Mouse (Mus musculus): ENCODE measurements around the gene Mpnd. TPM values are rescaled to one million over a fixed set of nuclear protein-coding genes. Genes with fewer than 3 reads are reported as not detected.

Gene Mpnd
- polyA plus RNA-seq, 1 experiment from 2014 or later = 68.3 TPM

- H3K4me2 ChIP-seq = peak overlapping the region; percentile 1; the same call in 1 of the 2 replicates
- H3K9ac ChIP-seq (ENCODE audit: low read depth, low read length) = no peak overlapping the region
- WGBS (ENCODE audit: insufficient replicate concordance) = 38% methylated on average over 14 of the region's 14 CpGs
- H3K9me3 ChIP-seq (replicated peaks; ENCODE audit: control insufficient read depth, low read length) = no peaks in the 10 kb centered on the region
- H3K36me3 ChIP-seq (ENCODE audit: control insufficient read depth, insufficient read depth, low read length) = no peaks in the 10 kb centered on the region; the same call in 1 of the 2 replicates
- peaks cover 11% of the 10 kb centered on the region; the same call in 1 of the 2 replicates for H3K27me3 ChIP-seq (ENCODE audit: control insufficient read depth, insufficient read depth, low read length)
- H3K27ac ChIP-seq (ENCODE audit: low read depth, low read length) = no peak overlapping the region
- peaks cover 27% of the 10 kb centered on the region for H3K4me1 ChIP-seq (ENCODE audit: control insufficient read depth, insufficient read depth, low read length)
- ATAC-seq (replicated peaks; ENCODE audit: insufficient number of reproducible peaks, low FRiP score, low TSS enrichment) = no peak
- peak overlapping the region; percentile 49; the same call in 1 of the 2 replicates for H3K4me3 ChIP-seq (ENCODE audit: low read depth, low read length)
These were observed 36.0 kb upstream of the Mpnd start for GRCm38 (mm10) chr17:55969560-55969959.

- no peak within 1 kb of the TSS for H3K27ac ChIP-seq (ENCODE audit: low read depth, low read length)
- H3K27me3 ChIP-seq (ENCODE audit: control insufficient read depth, insufficient read depth, low read length) = peaks cover 11% of the 10 kb centered on the region; the same call in 1 of the 2 replicates
- 9% methylated on average over 55 of the region's 55 CpGs for WGBS (ENCODE audit: insufficient replicate concordance)
- peak within 1 kb of the TSS; percentile 82 for H3K4me2 ChIP-seq
- H3K9ac ChIP-seq (ENCODE audit: low read depth, low read length) = peak within 1 kb of the TSS; percentile 66
- peak within 1 kb of the TSS; percentile 49 for H3K4me3 ChIP-seq (ENCODE audit: low read depth, low read length)
- H3K4me1 ChIP-seq (ENCODE audit: control insufficient read depth, insufficient read depth, low read length) = peaks cover 27% of the 10 kb centered on the region
- H3K36me3 ChIP-seq (ENCODE audit: control insufficient read depth, insufficient read depth, low read length) = no peaks in the 10 kb centered on the region; the same call in 1 of the 2 replicates
- peak; percentile 18 for ATAC-seq (replicated peaks; ENCODE audit: insufficient number of reproducible peaks, low FRiP score, low TSS enrichment)
- H3K9me3 ChIP-seq (replicated peaks; ENCODE audit: control insufficient read depth, low read length) = no peaks in the 10 kb centered on the region
These were observed 35.3 kb upstream of the Mpnd start, which contains the start of gene Shd for GRCm38 (mm10) chr17:55969966-55970891. Gene Shd (plus strand): TSS chr17:55970467.

- Histone ChIP-seq H3K4me2 (peak overlapping the region; percentile 82), H3K27ac (ENCODE audit: low read depth, low read length) (no peak overlapping the region), H3K9ac (ENCODE audit: low read depth, low read length) (no peak overlapping the region), H3K4me1 (ENCODE audit: control insufficient read depth, insufficient read depth, low read length) (peaks cover 27% of the 10 kb centered on the region), H3K4me3 (ENCODE audit: low read depth, low read length) (peak overlapping the region; percentile 49), H3K9me3 (replicated peaks; ENCODE audit: control insufficient read depth, low read length) (no peaks in the 10 kb centered on the region), H3K27me3 (ENCODE audit: control insufficient read depth, insufficient read depth, low read length) (peaks cover 11% of the 10 kb centered on the region; the same call in 1 of the 2 replicates), H3K36me3 (ENCODE audit: control insufficient read depth, insufficient read depth, low read length) (no peaks in the 10 kb centered on the region; the same call in 1 of the 2 replicates)
- no peak for ATAC-seq (replicated peaks; ENCODE audit: insufficient number of reproducible peaks, low FRiP score, low TSS enrichment)
- 31% methylated on average over 22 of the region's 22 CpGs for WGBS (ENCODE audit: insufficient replicate concordance)
These were observed 34.1 kb upstream of the Mpnd start for GRCm38 (mm10) chr17:55971453-55971852.

- Histone ChIP-seq H3K36me3 (ENCODE audit: control insufficient read depth, insufficient read depth, low read length) (no peaks in the 10 kb centered on the region), H3K27ac (ENCODE audit: low read depth, low read length) (no peak overlapping the region), H3K9me3 (replicated peaks; ENCODE audit: control insufficient read depth, low read length) (no peaks in the 10 kb centered on the region), H3K4me1 (ENCODE audit: control insufficient read depth, insufficient read depth, low read length) (no peaks in the 10 kb centered on the region; the same call in 1 of the 2 replicates), H3K9ac (ENCODE audit: low read depth, low read length) (no peak overlapping the region), H3K4me2 (no peak overlapping the region; the same call in 1 of the 2 replicates), H3K4me3 (ENCODE audit: low read depth, low read length) (no peak overlapping the region), H3K27me3 (ENCODE audit: control insufficient read depth, insufficient read depth, low read length) (peaks cover 7% of the 10 kb centered on the region; the same call in 1 of the 2 replicates)
- 21% methylated on average over 13 of the region's 13 CpGs for WGBS (ENCODE audit: insufficient replicate concordance)
- ATAC-seq (replicated peaks; ENCODE audit: insufficient number of reproducible peaks, low FRiP score, low TSS enrichment) = no peak
These were observed 29.2 kb upstream of the Mpnd start for GRCm38 (mm10) chr17:55976255-55976862.

- no peak overlapping the region for H3K4me2 ChIP-seq
- H3K27ac ChIP-seq (ENCODE audit: low read depth, low read length) = no peak overlapping the region
- 55% methylated on average over 3 of the region's 3 CpGs for WGBS (ENCODE audit: insufficient replicate concordance)
- H3K4me1 ChIP-seq (ENCODE audit: control insufficient read depth, insufficient read depth, low read length) = no peaks in the 10 kb centered on the region; the same call in 1 of the 2 replicates
- peaks cover 7% of the 10 kb centered on the region; the same call in 1 of the 2 replicates for H3K27me3 ChIP-seq (ENCODE audit: control insufficient read depth, insufficient read depth, low read length)
- no peak overlapping the region for H3K4me3 ChIP-seq (ENCODE audit: low read depth, low read length)
- H3K36me3 ChIP-seq (ENCODE audit: control insufficient read depth, insufficient read depth, low read length) = no peaks in the 10 kb centered on the region
- H3K9me3 ChIP-seq (replicated peaks; ENCODE audit: control insufficient read depth, low read length) = no peaks in the 10 kb centered on the region
- no peak for ATAC-seq (replicated peaks; ENCODE audit: insufficient number of reproducible peaks, low FRiP score, low TSS enrichment)
- H3K9ac ChIP-seq (ENCODE audit: low read depth, low read length) = no peak overlapping the region
These were observed 28.2 kb upstream of the Mpnd start for GRCm38 (mm10) chr17:55977301-55977700.

GRCm38 (mm10) chr17:55986030-55986961 lies 19.2 kb upstream of the Mpnd start, which contains the start of gene Fsd1:
Gene Fsd1 (plus strand): TSS chr17:55986509.
- no peaks in the 10 kb centered on the region for H3K4me1 ChIP-seq (ENCODE audit: control insufficient read depth, insufficient read depth, low read length)
- H3K9me3 ChIP-seq (replicated peaks; ENCODE audit: control insufficient read depth, low read length) = no peaks in the 10 kb centered on the region
- no peak within 1 kb of the TSS for H3K27ac ChIP-seq (ENCODE audit: low read depth, low read length)
- peak within 1 kb of the TSS; percentile 35 for H3K4me3 ChIP-seq (ENCODE audit: low read depth, low read length)
- no peaks in the 10 kb centered on the region for H3K36me3 ChIP-seq (ENCODE audit: control insufficient read depth, insufficient read depth, low read length)
- H3K9ac ChIP-seq (ENCODE audit: low read depth, low read length) = peak within 1 kb of the TSS; percentile 44; the same call in 1 of the 2 replicates
- H3K27me3 ChIP-seq (ENCODE audit: control insufficient read depth, insufficient read depth, low read length) = peaks cover 22% of the 10 kb centered on the region
- WGBS (ENCODE audit: insufficient replicate concordance) = 10% methylated on average over 34 of the region's 35 CpGs
- H3K4me2 ChIP-seq = peak within 1 kb of the TSS; percentile 56
- no peak for ATAC-seq (replicated peaks; ENCODE audit: insufficient number of reproducible peaks, low FRiP score, low TSS enrichment)

GRCm38 (mm10) chr17:55990278-55990898 lies 15.1 kb upstream of the Mpnd start:
- no peak overlapping the region for H3K27ac ChIP-seq (ENCODE audit: low read depth, low read length)
- H3K4me2 ChIP-seq = no peak overlapping the region
- peaks cover 19% of the 10 kb centered on the region for H3K27me3 ChIP-seq (ENCODE audit: control insufficient read depth, insufficient read depth, low read length)
- H3K9me3 ChIP-seq (replicated peaks; ENCODE audit: control insufficient read depth, low read length) = no peaks in the 10 kb centered on the region
- H3K9ac ChIP-seq (ENCODE audit: low read depth, low read length) = no peak overlapping the region
- 0 out of 2 replicates have a peak, but pooled peaks have one; percentile 7 for ATAC-seq (replicated peaks; ENCODE audit: insufficient number of reproducible peaks, low FRiP score, low TSS enrichment)
- no peaks in the 10 kb centered on the region for H3K36me3 ChIP-seq (ENCODE audit: control insufficient read depth, insufficient read depth, low read length)
- no peaks in the 10 kb centered on the region for H3K4me1 ChIP-seq (ENCODE audit: control insufficient read depth, insufficient read depth, low read length)
- 70% methylated on average over 8 of the region's 8 CpGs for WGBS (ENCODE audit: insufficient replicate concordance)
- no peak overlapping the region for H3K4me3 ChIP-seq (ENCODE audit: low read depth, low read length)
